Mouse (Mus musculus) heart, embryonic 16.5 days (tissue): Measurements from ENCODE around the gene Prkca. TPM values are rescaled to one million over a fixed set of nuclear protein-coding genes. Genes with fewer than 3 reads are reported as not detected.

Experiments used
- ATAC-seq: fragments of 200-750 bp; cut with Nextera tagmentation; replicated peaks from 2 replicates; pipeline ENCODE4 v1.8.0; 2017; ENCODE audit warnings: moderate number of reproducible peaks; ENCODE audit not compliant: insufficient read depth, low FRiP score; ENCODE audit errors: extremely low read depth
- H3K27ac ChIP-seq: fragments of 300-500 bp; sonication (generic); 2 replicates; pipeline ENCODE4 v1.5.1; 2014; ENCODE audit warnings: mild to moderate bottlenecking, low read length, control low read depth, moderate library complexity
- H3K27me3 ChIP-seq: fragments of 300-500 bp; sonication (generic); 2 replicates; pipeline ENCODE4 v1.6.1; 2014; ENCODE audit warnings: low read length, mixed read lengths; ENCODE audit not compliant: control insufficient read depth, insufficient read depth
- H3K36me3 ChIP-seq: fragments of 300-500 bp; sonication (generic); 2 replicates; pipeline ENCODE4 v1.6.1; 2014; ENCODE audit not compliant: control insufficient read depth, insufficient read depth
- H3K4me1 ChIP-seq: fragments of 300-500 bp; sonication (generic); 2 replicates; pipeline ENCODE4 v1.6.1; 2014; ENCODE audit warnings: low read length, mixed read lengths; ENCODE audit not compliant: control insufficient read depth, insufficient read depth
- H3K4me2 ChIP-seq: fragments of 300-500 bp; sonication (generic); 2 replicates; pipeline ENCODE4 v1.6.1; 2014; ENCODE audit warnings: low read depth, mild to moderate bottlenecking, control low read depth, low read length
- H3K4me3 ChIP-seq: fragments of 300-500 bp; sonication (generic); 2 replicates; pipeline ENCODE4 v1.5.1; 2014; ENCODE audit warnings: mild to moderate bottlenecking, control low read depth, low read length
- H3K9ac ChIP-seq: fragments of 300-500 bp; sonication (generic); 2 replicates; pipeline ENCODE4 v1.6.1; 2014; ENCODE audit warnings: low read length, control low read depth
- H3K9me3 ChIP-seq: fragments of 300-500 bp; sonication (generic); replicated peaks from 2 replicates; pipeline ENCODE4 v1.6.1; 2016; ENCODE audit warnings: low read length; ENCODE audit not compliant: control insufficient read depth
- WGBS: fragments of 180-500 bp; shearing (Covaris S2); extraction: QIAGEN DNeasy Blood & Tissue Kit; methylation state at CpG from one replicate; pipeline ENCODE4 v1.1.7; 2014; 5-methylcytosine and 5-hydroxymethylcytosine counted together
- polyA plus RNA-seq: library from polyadenylated mRNA; unstranded; fragments of >200 nt; fragmentation: Nextera tagmentation; extraction: Ambion mirVana; gene quantifications from 2 replicates; pipeline ENCODE4 v1.2.1, GENCODE M21; 2015

Prkca gene
- polyA plus RNA-seq, 1 experiment from 2014 or later = 14.4 TPM

DNA sequence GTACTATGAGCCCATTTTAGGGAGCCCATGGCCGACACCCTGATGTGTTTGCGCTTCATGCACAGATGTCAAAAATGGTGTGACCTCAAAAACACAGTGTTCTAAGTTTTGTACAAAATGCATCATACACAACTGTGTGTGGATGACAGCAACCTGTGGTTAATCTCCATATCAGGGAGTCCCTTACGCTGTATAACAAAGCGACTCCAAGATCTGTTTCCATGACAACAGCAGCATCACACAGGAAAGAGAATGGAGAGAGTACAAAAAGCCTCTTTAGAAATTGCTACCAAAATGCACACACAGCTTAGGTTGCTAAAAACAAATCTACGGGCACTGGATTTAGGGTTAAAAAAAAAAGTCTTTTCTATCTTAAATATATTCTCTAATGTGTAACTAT, 171.8 kb downstream of the Prkca start:
- 90% methylated on average over 5 of the region's 5 CpGs for WGBS
- H3K9me3 ChIP-seq = 0 out of 2 replicates have a peak, but pooled peaks cover 4% of the 10 kb centered on the region
- H3K27me3 ChIP-seq = no peaks in the 10 kb centered on the region
- H3K9ac ChIP-seq = no peak overlapping the region
- no peak overlapping the region for H3K4me3 ChIP-seq
- no peaks in the 10 kb centered on the region for H3K36me3 ChIP-seq
- peaks cover 6% of the 10 kb centered on the region; the same call in 1 of the 2 replicates for H3K4me1 ChIP-seq
- H3K4me2 ChIP-seq = no peak overlapping the region
- no peak for ATAC-seq
- no peak overlapping the region for H3K27ac ChIP-seq

DNA sequence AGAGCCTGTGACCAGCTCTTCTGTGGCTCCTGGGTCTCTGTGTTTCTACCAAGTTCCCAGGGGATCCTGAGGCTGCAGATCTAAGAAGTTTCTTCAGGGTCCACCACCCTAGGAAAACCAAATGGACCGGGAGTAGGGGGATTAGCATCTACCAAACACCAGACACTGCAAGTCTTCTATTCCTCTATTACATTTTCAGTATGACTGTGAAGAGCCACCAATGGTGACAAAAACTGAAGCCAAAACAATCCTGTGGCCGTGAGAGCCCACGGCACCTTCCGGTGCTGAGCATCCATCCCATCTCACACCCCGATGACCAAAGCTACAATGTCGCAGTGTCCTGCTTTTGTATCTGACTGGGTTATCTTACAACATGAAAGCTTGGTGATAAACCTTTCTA, 172.5 kb downstream of the Prkca start:
- no peaks in the 10 kb centered on the region for H3K27me3 ChIP-seq
- 0 out of 2 replicates have a peak, but pooled peaks cover 4% of the 10 kb centered on the region for H3K9me3 ChIP-seq
- H3K36me3 ChIP-seq = no peaks in the 10 kb centered on the region
- 83% methylated on average over 6 of the region's 6 CpGs for WGBS
- H3K4me1 ChIP-seq = peaks cover 9% of the 10 kb centered on the region
- H3K4me3 ChIP-seq = no peak overlapping the region
- H3K9ac ChIP-seq = no peak overlapping the region
- no peak overlapping the region for H3K27ac ChIP-seq
- no peak overlapping the region for H3K4me2 ChIP-seq
- no peak for ATAC-seq

DNA sequence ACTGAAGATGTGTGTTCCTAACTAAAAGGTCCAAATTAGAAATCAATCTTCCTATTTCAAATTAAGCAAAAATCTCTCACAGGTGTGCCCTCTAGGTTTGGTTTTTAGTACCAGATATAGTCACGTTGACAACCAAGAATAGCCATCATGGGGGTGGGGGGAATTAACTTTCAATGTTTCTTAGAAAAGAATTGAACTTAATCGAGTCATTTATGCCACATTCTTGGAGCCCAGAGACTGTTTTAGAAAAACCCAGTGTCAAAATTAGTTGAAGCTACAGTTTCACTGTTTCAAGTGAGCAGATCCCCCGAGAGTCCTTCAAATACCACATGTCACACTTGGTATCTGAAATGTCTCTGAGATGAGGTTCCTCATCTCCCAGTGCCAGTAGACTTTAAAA, 173.6 kb downstream of the Prkca start:
- no peak for ATAC-seq
- Histone ChIP-seq H3K27me3 (no peaks in the 10 kb centered on the region), H3K4me1 (peaks cover 16% of the 10 kb centered on the region), H3K4me2 (no peak overlapping the region), H3K9me3 (0 out of 2 replicates have a peak, but pooled peaks cover 4% of the 10 kb centered on the region), H3K27ac (no peak overlapping the region), H3K36me3 (no peaks in the 10 kb centered on the region), H3K9ac (no peak overlapping the region), H3K4me3 (no peak overlapping the region)
- whole genome bisulfite sequencing = 80% methylated on average over 3 of the region's 3 CpGs

DNA sequence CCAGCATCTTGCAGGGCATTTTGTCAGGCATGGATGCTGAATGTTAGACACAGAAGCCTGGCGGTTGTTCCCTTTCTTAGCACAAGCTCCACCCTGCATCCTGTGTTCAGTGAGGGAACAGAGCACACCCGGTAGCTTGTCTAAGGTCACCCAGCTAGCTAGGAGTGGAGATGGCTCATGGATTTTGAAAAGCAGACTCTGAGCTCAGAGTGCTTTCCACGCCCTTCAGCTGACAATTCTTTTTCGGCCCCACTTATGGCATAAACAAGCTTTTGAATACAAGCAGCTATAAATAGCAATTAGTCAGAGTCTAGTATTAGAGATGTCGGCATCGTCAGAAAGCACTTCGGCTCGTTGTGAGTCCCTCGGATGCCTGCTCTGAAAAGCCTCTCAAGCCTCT, 178.0 kb downstream of the Prkca start:
- peak overlapping the region; percentile 43; the same call in 1 of the 2 replicates for H3K9ac ChIP-seq
- peak; percentile 87 for ATAC-seq

DNA sequence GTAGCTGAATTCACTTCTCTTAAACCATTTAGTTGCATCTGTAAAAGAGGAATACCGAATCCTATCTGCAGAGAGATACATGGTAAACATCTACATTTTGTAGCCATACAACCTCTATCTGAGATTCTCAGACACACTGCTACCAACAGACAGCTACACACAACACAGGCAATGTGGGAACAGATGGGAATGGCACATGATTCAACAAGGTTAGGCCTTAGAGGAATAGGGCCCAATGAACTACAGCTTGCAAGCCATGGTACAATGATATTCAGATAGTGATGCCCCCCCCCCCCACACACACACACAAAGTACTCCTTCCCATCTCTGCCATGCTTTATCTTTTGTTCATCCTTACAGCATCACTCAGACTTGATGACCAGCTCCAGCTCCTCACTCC, 181.1 kb downstream of the Prkca start:
- no peak overlapping the region for H3K4me2 ChIP-seq
- no peak for ATAC-seq
- WGBS = 84% methylated on average over 1 of the region's 1 CpGs
- H3K27me3 ChIP-seq = no peaks in the 10 kb centered on the region
- no peak overlapping the region for H3K9ac ChIP-seq
- peaks cover 10% of the 10 kb centered on the region for H3K9me3 ChIP-seq
- no peak overlapping the region for H3K27ac ChIP-seq
- H3K4me1 ChIP-seq = peaks cover 20% of the 10 kb centered on the region
- H3K36me3 ChIP-seq = peaks cover 8% of the 10 kb centered on the region; the same call in 1 of the 2 replicates
- no peak overlapping the region for H3K4me3 ChIP-seq

More for the DNA sequence above, 178.0 kb downstream of the Prkca start:
- Histone ChIP-seq H3K9me3 (0 out of 2 replicates have a peak, but pooled peaks cover 4% of the 10 kb centered on the region), H3K4me1 (peaks cover 23% of the 10 kb centered on the region), H3K36me3 (no peaks in the 10 kb centered on the region), H3K27me3 (no peaks in the 10 kb centered on the region), H3K4me2 (peak overlapping the region; percentile 41; the same call in 1 of the 2 replicates), H3K4me3 (no peak overlapping the region), H3K27ac (peak overlapping the region; percentile 92)
- WGBS = 26% methylated on average over 9 of the region's 9 CpGs

DNA sequence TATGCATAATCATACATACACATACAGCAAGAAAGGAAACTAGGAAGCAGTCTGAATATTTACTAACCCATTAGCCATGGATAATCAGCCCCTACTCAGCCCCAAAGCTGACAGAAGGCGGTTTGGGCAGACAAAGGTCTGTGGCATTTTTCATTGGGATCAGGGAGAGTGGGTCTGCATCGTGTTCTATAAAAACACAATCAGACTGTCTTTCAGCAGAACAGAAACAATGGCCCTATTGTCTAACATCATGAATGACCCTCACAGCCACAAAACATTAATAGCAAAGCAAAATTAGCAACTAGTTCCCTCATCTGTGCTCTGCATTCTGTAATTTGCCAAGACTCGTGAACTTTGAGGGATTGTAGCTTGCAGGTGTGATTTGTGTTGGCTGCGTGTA, 181.6 kb downstream of the Prkca start:
- no peak overlapping the region for H3K4me2 ChIP-seq
- no peak overlapping the region for H3K4me3 ChIP-seq
- H3K27ac ChIP-seq = no peak overlapping the region
- no peaks in the 10 kb centered on the region for H3K27me3 ChIP-seq
- peaks cover 10% of the 10 kb centered on the region for H3K9me3 ChIP-seq
- no peak for ATAC-seq
- no peak overlapping the region for H3K9ac ChIP-seq
- 65% methylated on average over 4 of the region's 4 CpGs for WGBS
- peaks cover 17% of the 10 kb centered on the region for H3K4me1 ChIP-seq
- H3K36me3 ChIP-seq = peaks cover 8% of the 10 kb centered on the region; the same call in 1 of the 2 replicates

DNA sequence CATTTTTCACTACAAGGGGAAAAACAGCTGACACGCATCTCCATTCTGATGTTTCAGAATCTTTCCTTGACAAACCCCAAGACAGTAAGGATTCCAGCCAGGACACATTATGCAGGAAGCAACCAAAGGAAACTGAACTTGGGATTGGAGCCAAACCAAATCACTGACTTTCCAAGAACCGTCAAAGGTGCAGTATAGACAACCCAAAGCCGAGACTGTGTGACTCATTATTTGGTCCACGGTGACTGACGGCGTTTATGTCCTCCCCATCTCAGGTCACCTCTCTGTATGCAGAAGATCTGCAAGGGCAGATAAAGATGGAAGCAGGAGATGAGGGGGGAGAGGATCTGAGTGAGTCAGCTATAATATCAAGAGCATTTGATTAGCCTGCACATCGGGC, 183.7 kb downstream of the Prkca start:
- Histone ChIP-seq H3K36me3 (peaks cover 8% of the 10 kb centered on the region; the same call in 1 of the 2 replicates), H3K9ac (no peak overlapping the region), H3K27ac (no peak overlapping the region), H3K4me1 (peaks cover 6% of the 10 kb centered on the region), H3K4me2 (no peak overlapping the region), H3K9me3 (peaks cover 10% of the 10 kb centered on the region), H3K4me3 (no peak overlapping the region), H3K27me3 (no peaks in the 10 kb centered on the region)
- ATAC-seq = no peak
- 63% methylated on average over 7 of the region's 7 CpGs for WGBS

DNA sequence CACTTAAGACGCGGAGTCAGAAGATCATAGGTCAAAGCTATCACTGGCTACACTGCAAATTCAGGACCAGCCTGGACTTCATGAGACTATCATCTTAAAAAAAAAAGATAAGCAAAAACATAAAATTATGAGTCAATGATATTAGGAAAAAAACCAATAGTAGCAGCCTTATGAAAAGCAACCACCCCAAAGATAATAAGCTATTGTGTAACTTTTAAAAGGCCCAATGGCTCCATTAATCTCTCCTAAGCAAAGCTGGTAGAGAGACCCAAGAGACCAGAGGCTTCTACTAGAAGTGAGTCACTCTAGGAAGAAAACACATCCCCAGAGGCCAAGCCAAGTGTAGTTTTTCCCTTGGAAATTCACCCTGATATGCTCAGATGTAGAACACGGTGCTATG, 185.7 kb downstream of the Prkca start:
- WGBS = 82% methylated on average over 3 of the region's 3 CpGs
- no peaks in the 10 kb centered on the region for H3K27me3 ChIP-seq
- ATAC-seq = no peak
- no peak overlapping the region for H3K4me3 ChIP-seq
- H3K27ac ChIP-seq = no peak overlapping the region
- H3K4me1 ChIP-seq = peaks cover 14% of the 10 kb centered on the region
- peaks cover 10% of the 10 kb centered on the region for H3K9me3 ChIP-seq
- no peak overlapping the region for H3K4me2 ChIP-seq
- H3K9ac ChIP-seq = no peak overlapping the region
- peaks cover 8% of the 10 kb centered on the region; the same call in 1 of the 2 replicates for H3K36me3 ChIP-seq

DNA sequence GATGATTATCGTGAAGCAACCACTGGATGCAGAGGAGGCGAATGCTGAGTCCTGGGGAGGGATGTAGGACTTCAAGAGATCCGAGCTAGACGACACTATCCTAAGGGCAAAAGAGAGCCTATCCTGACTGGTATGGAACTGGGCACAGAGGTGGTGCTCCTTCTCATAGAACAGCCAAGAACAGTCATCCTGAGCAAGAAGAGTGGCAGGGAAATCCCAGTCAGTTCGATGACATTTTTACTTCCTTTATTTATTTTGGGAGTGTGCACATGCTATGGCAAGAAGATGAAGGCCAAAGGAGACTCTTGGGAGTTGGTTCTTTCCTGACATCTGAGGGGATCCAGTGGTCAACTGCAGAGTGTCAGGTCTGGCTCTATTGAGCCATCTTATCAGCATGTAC, 186.7 kb downstream of the Prkca start:
- H3K27me3 ChIP-seq = no peaks in the 10 kb centered on the region
- peaks cover 8% of the 10 kb centered on the region; the same call in 1 of the 2 replicates for H3K36me3 ChIP-seq
- no peak overlapping the region for H3K4me2 ChIP-seq
- no peak overlapping the region for H3K27ac ChIP-seq
- peaks cover 10% of the 10 kb centered on the region for H3K9me3 ChIP-seq
- 88% methylated on average over 5 of the region's 5 CpGs for WGBS
- H3K9ac ChIP-seq = no peak overlapping the region
- H3K4me1 ChIP-seq = peaks cover 22% of the 10 kb centered on the region
- no peak for ATAC-seq
- H3K4me3 ChIP-seq = no peak overlapping the region
